Mouse (Mus musculus): Measurements from ENCODE around the gene Camk1d. TPM values are rescaled to one million over a fixed set of nuclear protein-coding genes. Genes with fewer than 3 reads are reported as not detected.
"Not testable (repeated sequence)": the region's sequence is repeated elsewhere in the genome, so short reads cannot be mapped to it uniquely, and the experiment has no call there.

The Camk1d gene
- polyA plus RNA-seq, 1 experiment, result 25.6 TPM

GRCm38 (mm10) chr2:5607920-5608841 is 106.1 kb downstream of the Camk1d start:
- H3K4me3 ChIP-seq (replicated peaks; ENCODE audit: insufficient read depth, low read depth, low read length), result no peak overlapping the region
- WGBS, result 16% methylated on average over 11 of the region's 11 CpGs
- no peaks in the 10 kb centered on the region for H3K27me3 ChIP-seq (ENCODE audit: control insufficient read depth, insufficient read depth, low read length)
- peaks cover 19% of the 10 kb centered on the region for H3K4me1 ChIP-seq (ENCODE audit: control insufficient read depth, insufficient read depth, low read length)
- no peak for TF ChIP-seq POLR2A (IDR thresholded peaks at IDR 0.05; ENCODE audit: borderline replicate concordance, insufficient read depth, low read length)
- DNase-seq, result peak; percentile 33 to 42
- peak overlapping the region; percentile 11; the same call in 1 of the 2 replicates for H3K27ac ChIP-seq (ENCODE audit: insufficient read depth, low read length)

- DNase-seq, result no peak
- H3K4me1 ChIP-seq (ENCODE audit: control insufficient read depth, insufficient read depth, low read length), result peaks cover 17% of the 10 kb centered on the region
- H3K4me3 ChIP-seq (replicated peaks; ENCODE audit: insufficient read depth, low read depth, low read length), result no peak overlapping the region
- TF ChIP-seq POLR2A (IDR thresholded peaks at IDR 0.05; ENCODE audit: borderline replicate concordance, insufficient read depth, low read length) (no peak), CTCF (IDR thresholded peaks at IDR 0.05; ENCODE audit: borderline replicate concordance, insufficient read depth, low read depth, low read length) (no peak)
- H3K27ac ChIP-seq (ENCODE audit: insufficient read depth, low read length), result no peak overlapping the region
- H3K27me3 ChIP-seq (ENCODE audit: control insufficient read depth, insufficient read depth, low read length), result no peaks in the 10 kb centered on the region
- WGBS, result 87% methylated on average over 3 of the region's 3 CpGs
These were observed 108.5 kb downstream of the Camk1d start for GRCm38 (mm10) chr2:5605849-5606248.

- Histone ChIP-seq H3K4me3 (replicated peaks; ENCODE audit: insufficient read depth, low read depth, low read length) (no peak overlapping the region), H3K4me1 (ENCODE audit: control insufficient read depth, insufficient read depth, low read length) (no peaks in the 10 kb centered on the region), H3K27ac (ENCODE audit: insufficient read depth, low read length) (no peak overlapping the region), H3K27me3 (ENCODE audit: control insufficient read depth, insufficient read depth, low read length) (no peaks in the 10 kb centered on the region)
- no peak for TF ChIP-seq POLR2A (IDR thresholded peaks at IDR 0.05; ENCODE audit: borderline replicate concordance, insufficient read depth, low read length)
- no peak for DNase-seq
- 91% methylated on average over 1 of the region's 1 CpGs for WGBS
These were observed 112.3 kb downstream of the Camk1d start for GRCm38 (mm10) chr2:5602044-5602443.

GRCm38 (mm10) chr2:5601243-5601642 is 113.1 kb downstream of the Camk1d start:
- H3K27me3 ChIP-seq (ENCODE audit: control insufficient read depth, insufficient read depth, low read length); DNase-seq; H3K4me3 ChIP-seq (replicated peaks; ENCODE audit: insufficient read depth, low read depth, low read length); H3K27ac ChIP-seq (ENCODE audit: insufficient read depth, low read length); H3K4me1 ChIP-seq (ENCODE audit: control insufficient read depth, insufficient read depth, low read length): not testable (repeated sequence)
- WGBS, result 52% methylated on average over 2 of the region's 2 CpGs

GRCm38 (mm10) chr2:5600183-5600962 is 113.9 kb downstream of the Camk1d start:
- WGBS, result 87% methylated on average over 8 of the region's 8 CpGs
- Histone ChIP-seq H3K27ac (ENCODE audit: insufficient read depth, low read length) (no peak overlapping the region), H3K4me1 (ENCODE audit: control insufficient read depth, insufficient read depth, low read length) (no peaks in the 10 kb centered on the region; the same call in 1 of the 2 replicates), H3K27me3 (ENCODE audit: control insufficient read depth, insufficient read depth, low read length) (no peaks in the 10 kb centered on the region), H3K4me3 (replicated peaks; ENCODE audit: insufficient read depth, low read depth, low read length) (no peak overlapping the region)
- TF ChIP-seq POLR2A (IDR thresholded peaks at IDR 0.05; ENCODE audit: borderline replicate concordance, insufficient read depth, low read length) (no peak), CTCF (IDR thresholded peaks at IDR 0.05; ENCODE audit: borderline replicate concordance, insufficient read depth, low read depth, low read length) (no peak)
- no peak for DNase-seq

- TF ChIP-seq POLR2A (IDR thresholded peaks at IDR 0.05; ENCODE audit: borderline replicate concordance, insufficient read depth, low read length) (no peak), CTCF (IDR thresholded peaks at IDR 0.05; ENCODE audit: borderline replicate concordance, insufficient read depth, low read depth, low read length) (no peak)
- Histone ChIP-seq H3K27me3 (ENCODE audit: control insufficient read depth, insufficient read depth, low read length) (no peaks in the 10 kb centered on the region), H3K4me3 (replicated peaks; ENCODE audit: insufficient read depth, low read depth, low read length) (no peak overlapping the region), H3K27ac (ENCODE audit: insufficient read depth, low read length) (no peak overlapping the region), H3K4me1 (ENCODE audit: control insufficient read depth, insufficient read depth, low read length) (no peaks in the 10 kb centered on the region; the same call in 1 of the 2 replicates)
- 90% methylated on average over 4 of the region's 4 CpGs for WGBS
- DNase-seq, result no peak
These were observed 114.6 kb downstream of the Camk1d start for GRCm38 (mm10) chr2:5599713-5600112.

- TF ChIP-seq CTCF (IDR thresholded peaks at IDR 0.05; ENCODE audit: borderline replicate concordance, insufficient read depth, low read depth, low read length), result no peak
- no peak for TF ChIP-seq POLR2A (IDR thresholded peaks at IDR 0.05; ENCODE audit: borderline replicate concordance, insufficient read depth, low read length)
- H3K27me3 ChIP-seq (ENCODE audit: control insufficient read depth, insufficient read depth, low read length), result no peaks in the 10 kb centered on the region
- no peak overlapping the region for H3K27ac ChIP-seq (ENCODE audit: insufficient read depth, low read length)
These were observed 115.8 kb downstream of the Camk1d start for GRCm38 (mm10) chr2:5598533-5598932.

GRCm38 (mm10) chr2:5596882-5597281 is 117.4 kb downstream of the Camk1d start:
- no peak for TF ChIP-seq POLR2A (IDR thresholded peaks at IDR 0.05; ENCODE audit: borderline replicate concordance, insufficient read depth, low read length)
- TF ChIP-seq CTCF (IDR thresholded peaks at IDR 0.05; ENCODE audit: borderline replicate concordance, insufficient read depth, low read depth, low read length), result no peak
- Histone ChIP-seq H3K27ac (ENCODE audit: insufficient read depth, low read length) (no peak overlapping the region), H3K4me3 (replicated peaks; ENCODE audit: insufficient read depth, low read depth, low read length) (no peak overlapping the region), H3K4me1 (ENCODE audit: control insufficient read depth, insufficient read depth, low read length) (no peaks in the 10 kb centered on the region; the same call in 1 of the 2 replicates), H3K27me3 (ENCODE audit: control insufficient read depth, insufficient read depth, low read length) (no peaks in the 10 kb centered on the region)
- 53% methylated on average over 12 of the region's 12 CpGs for WGBS
- DNase-seq, result no peak

More at GRCm38 (mm10) chr2:5598533-5598932, 115.8 kb downstream of the Camk1d start:
- no peak for DNase-seq
- H3K4me3 ChIP-seq (replicated peaks; ENCODE audit: insufficient read depth, low read depth, low read length), result no peak overlapping the region
- H3K4me1 ChIP-seq (ENCODE audit: control insufficient read depth, insufficient read depth, low read length), result no peaks in the 10 kb centered on the region; the same call in 1 of the 2 replicates
- 96% methylated on average over 5 of the region's 5 CpGs for WGBS
